Mouse (Mus musculus) thymus, adult 2 months (tissue): ENCODE data around the gene Akap2.

Source experiments
- CTCF ChIP-seq: fragments of 200-500 bp; IDR thresholded peaks from 2 replicates; pipeline ENCODE4 v1.5.1; 2012; ENCODE audit warnings: mild to moderate bottlenecking, control low read depth, low read length, moderate library complexity, borderline replicate concordance; ENCODE audit not compliant: control insufficient read depth, poor library complexity, insufficient read depth; ENCODE audit errors: extremely low read depth
- POLR2A ChIP-seq: fragments of 200-500 bp; IDR thresholded peaks from 2 replicates; pipeline ENCODE4 v1.6.1; 2012; ENCODE audit warnings: mild to moderate bottlenecking, low read length, control low read depth, moderate library complexity; ENCODE audit not compliant: control insufficient read depth, poor library complexity, insufficient read depth; ENCODE audit errors: extremely low read depth

DNA sequence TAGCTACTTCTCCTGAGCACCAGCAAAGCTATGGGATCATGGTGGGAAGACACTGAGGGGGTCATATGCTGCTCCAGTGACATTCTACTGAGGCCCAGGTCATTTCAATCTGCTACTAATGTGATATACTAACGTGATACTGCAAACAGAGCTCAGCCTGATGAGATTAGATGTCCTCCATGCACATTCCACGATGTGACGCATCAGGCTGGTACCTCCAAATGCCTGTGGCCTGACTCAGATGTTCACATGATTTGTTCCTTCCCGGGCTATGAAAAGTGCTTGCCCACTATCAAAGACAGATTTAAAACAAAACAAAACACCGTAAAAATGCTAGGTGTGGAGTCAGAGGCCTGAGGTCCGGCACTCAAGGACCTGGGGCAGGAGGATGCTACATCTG, 87.4 kb downstream of the Akap2 start:
- TF ChIP-seq POLR2A: no peak
- TF ChIP-seq CTCF: no peak
